Comparison of ENCODE assay signal across 25 mouse cellular contexts in the genomic region with DNA sequence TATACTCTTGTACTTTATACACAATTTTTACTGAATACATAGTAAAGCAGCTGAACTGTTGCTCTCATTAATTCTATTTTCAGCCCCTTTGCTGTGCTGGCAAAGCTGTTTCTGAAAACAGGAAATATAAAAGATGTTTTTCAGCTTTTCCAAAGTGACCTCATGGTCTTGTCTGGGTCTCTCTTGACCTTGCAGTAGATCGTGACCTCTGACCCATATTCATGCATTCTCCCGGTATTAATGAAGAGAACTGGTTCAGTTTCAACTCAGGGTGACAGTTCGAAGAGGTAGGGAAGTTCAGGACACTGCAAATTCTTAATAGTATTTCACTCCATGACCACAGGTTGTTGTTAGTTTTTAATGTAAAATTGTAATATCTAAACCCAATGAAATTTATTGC. TPM values are rescaled to one million over a fixed set of nuclear protein-coding genes. Genes with fewer than 3 reads are reported as not detected.
DNase-seq lines count a peak whose midpoint lies in the region; ATAC-seq and TF ChIP-seq lines count a peak whose summit lies in the region.
"Had no signal": no experiment of that assay in that cellular context is flagged by ENCODE, and none has a peak within 500 bp of the region (broad histone marks: within the 10 kb centered on the region; RNA-seq: fewer than 3 reads in every experiment).

No protein-coding gene starts in this region.

- H3K27me3 ChIP-seq in kidney, embryonic 14.5 days (ENCODE audit: control insufficient read depth, insufficient read depth, low read length) = no peaks in the 10 kb centered on the region
- no peaks in the 10 kb centered on the region for H3K27me3 ChIP-seq in lung, embryonic 14.5 days (ENCODE audit: insufficient read depth, low read length)
- no peaks in the 10 kb centered on the region for H3K27me3 ChIP-seq in intestine, embryonic 15.5 days (replicated peaks)
- H3K27me3 ChIP-seq: embryonic facial prominence, embryonic 15.5 days; forebrain, embryonic 12.5 days; hindbrain, embryonic 12.5 days; megakaryocyte, embryonic 14.5 days; midbrain, embryonic 13.5 days had no signal

- no peaks in the 10 kb centered on the region for H3K4me1 ChIP-seq in kidney, embryonic 14.5 days (ENCODE audit: control insufficient read depth, insufficient read depth, low read length)
- H3K4me1 ChIP-seq in lung, embryonic 14.5 days (ENCODE audit: insufficient read depth) = no peaks in the 10 kb centered on the region
- no peaks in the 10 kb centered on the region for H3K4me1 ChIP-seq in intestine, embryonic 15.5 days (replicated peaks)
- H3K4me1 ChIP-seq: forebrain, embryonic 12.5 days; hindbrain, embryonic 12.5 days; megakaryocyte, embryonic 14.5 days; midbrain, embryonic 13.5 days had no signal

- no peak for ATAC-seq in kidney, embryonic 14.5 days (ENCODE audit: low FRiP score, low TSS enrichment)
- no peak for ATAC-seq in lung, embryonic 14.5 days (ENCODE audit: insufficient read depth)
- ATAC-seq in intestine, embryonic 15.5 days = no peak
- ATAC-seq: hindbrain, postnatal 0 days; intestine, embryonic 16.5 days; midbrain, embryonic 13.5 days had no signal

- TF ChIP-seq CTCF in lung, embryonic 14.5 days (IDR thresholded peaks at IDR 0.05; ENCODE audit: low read depth) = no peak

- no peaks in the 10 kb centered on the region for H3K36me3 ChIP-seq in kidney, embryonic 14.5 days (ENCODE audit: control insufficient read depth, insufficient read depth, low read length)
- no peaks in the 10 kb centered on the region for H3K36me3 ChIP-seq in lung, embryonic 14.5 days (ENCODE audit: insufficient read depth)
- H3K36me3 ChIP-seq in intestine, embryonic 15.5 days = no peaks in the 10 kb centered on the region
- H3K36me3 ChIP-seq: embryonic facial prominence, embryonic 10.5 days; embryonic facial prominence, embryonic 15.5 days; forebrain, embryonic 12.5 days; G1E; hindbrain, embryonic 12.5 days; midbrain, embryonic 13.5 days had no signal

- WGBS in kidney, embryonic 14.5 days = 80% methylated on average over 3 of the region's 3 CpGs
- WGBS in lung, embryonic 14.5 days = 71% methylated on average over 3 of the region's 3 CpGs
- WGBS in intestine, embryonic 15.5 days = 63% methylated on average over 3 of the region's 3 CpGs

- no peak overlapping the region for H3K4me2 ChIP-seq in kidney, embryonic 14.5 days (replicated peaks; ENCODE audit: low read depth, low read length)
- no peak overlapping the region for H3K4me2 ChIP-seq in lung, embryonic 14.5 days
- H3K4me2 ChIP-seq in intestine, embryonic 15.5 days (replicated peaks) = no peak overlapping the region
- H3K4me2 ChIP-seq: embryonic facial prominence, embryonic 15.5 days; forebrain, embryonic 12.5 days; hindbrain, embryonic 12.5 days; midbrain, embryonic 13.5 days had no signal

- DNase-seq in embryo, embryonic 11 days = peak; percentile 16
- DNase-seq in embryo, embryonic 9.5 days (ENCODE audit: extremely low spot score) = no peak
- peak; percentile 7 for DNase-seq in kidney, adult 11 months
- peak; percentile 17 for DNase-seq in lung, embryonic 14.5 days
- DNase-seq in lung, postnatal 36 days = no peak
- peak; percentile 30 to 49 for DNase-seq in kidney, postnatal 25 days
- DNase-seq: adrenal gland, adult 8-10 months; cerebellum, adult 8-10 months; cerebellum, postnatal 36 days; gastrocnemius, postnatal 10 days; liver; lung, postnatal 4 days; thymus, adult 2 months; thymus, postnatal 36 days had no signal

- H3K9ac ChIP-seq in kidney, embryonic 14.5 days (ENCODE audit: low read depth, low read length) = no peak overlapping the region
- no peak overlapping the region for H3K9ac ChIP-seq in lung, embryonic 14.5 days
- no peak overlapping the region for H3K9ac ChIP-seq in intestine, embryonic 15.5 days
- H3K9ac ChIP-seq: embryonic facial prominence, embryonic 15.5 days; forebrain, embryonic 12.5 days; hindbrain, embryonic 12.5 days; midbrain, embryonic 13.5 days had no signal

- no peak overlapping the region for H3K4me3 ChIP-seq in kidney, embryonic 14.5 days (ENCODE audit: low read length)
- no peak overlapping the region for H3K4me3 ChIP-seq in lung, embryonic 14.5 days (ENCODE audit: low read depth, low read length)
- no peak overlapping the region for H3K4me3 ChIP-seq in intestine, embryonic 15.5 days (replicated peaks)
- H3K4me3 ChIP-seq: embryonic facial prominence, embryonic 10.5 days; embryonic facial prominence, embryonic 15.5 days; forebrain, embryonic 12.5 days; hindbrain, embryonic 12.5 days; megakaryocyte, embryonic 14.5 days; midbrain, embryonic 13.5 days had no signal

- H3K9me3 ChIP-seq in kidney, embryonic 14.5 days (ENCODE audit: control insufficient read depth, low read length) = no peaks in the 10 kb centered on the region
- no peaks in the 10 kb centered on the region for H3K9me3 ChIP-seq in lung, embryonic 14.5 days (ENCODE audit: low read depth, low read length)
- no peaks in the 10 kb centered on the region for H3K9me3 ChIP-seq in intestine, embryonic 15.5 days
- H3K9me3 ChIP-seq: embryonic facial prominence, embryonic 10.5 days; embryonic facial prominence, embryonic 15.5 days; forebrain, embryonic 12.5 days; G1E; hindbrain, embryonic 12.5 days; megakaryocyte, embryonic 14.5 days; midbrain, embryonic 13.5 days had no signal

- H3K27ac ChIP-seq in kidney, embryonic 14.5 days (ENCODE audit: low read depth, low read length) = no peak overlapping the region
- H3K27ac ChIP-seq in lung, embryonic 14.5 days (ENCODE audit: low read depth) = no peak overlapping the region
- H3K27ac ChIP-seq in intestine, embryonic 15.5 days = no peak overlapping the region
- H3K27ac ChIP-seq: embryonic facial prominence, embryonic 10.5 days; embryonic facial prominence, embryonic 15.5 days; forebrain, embryonic 12.5 days; hindbrain, embryonic 12.5 days; hindbrain, postnatal 0 days; midbrain, embryonic 13.5 days had no signal

RNA-seq across cellular contexts. Expression of a gene that starts 56.7 kb away (rescaled TPM):
- 9.9 and 20.6 TPM in 2 replicates for polyA plus RNA-seq in kidney, embryonic 14.5 days (2014; fragmentation: Nextera tagmentation; extraction: Ambion mirVana)
- 24.3 and 24.8 TPM in 2 replicates for polyA plus RNA-seq in lung, embryonic 14.5 days (2014; fragmentation: Nextera tagmentation; extraction: Ambion mirVana)
- polyA plus RNA-seq in intestine, embryonic 15.5 days (2015; fragmentation: Nextera tagmentation; extraction: Ambion mirVana) = 13.3 and 15.2 TPM in 2 replicates

Comparison
In these comparisons a context has a peak if more than half of its experiments do, and no peak if none do; other contexts are left out.
1. DNase-seq: peak in embryo, embryonic 11 days (single experiment), kidney, adult 11 months (single experiment), lung, embryonic 14.5 days (single experiment) and kidney, postnatal 25 days (2 of 2); none in embryo, embryonic 9.5 days (single experiment) and lung, postnatal 36 days (single experiment).